Mouse (Mus musculus) liver, embryonic 11.5 days (tissue): ENCODE measurements around the gene Ngp. TPM values are rescaled to one million over a fixed set of nuclear protein-coding genes. Genes with fewer than 3 reads are reported as not detected.

Source experiments
- ATAC-seq: fragments of 200-750 bp; cut with Nextera tagmentation; replicated peaks from 2 replicates; pipeline ENCODE4 v1.8.0; 2017; ENCODE audit warnings: moderate number of reproducible peaks, mild to moderate bottlenecking, moderate TSS enrichment, moderate library complexity; ENCODE audit not compliant: low FRiP score
- DNase-seq: peaks from one replicate; pipeline ENCODE4 v3.0.0-alpha.2; 2017; ENCODE audit warnings: low spot score
- H3K27ac ChIP-seq: fragments of 300-500 bp; sonication (generic); 2 replicates; pipeline ENCODE4 v1.5.1; 2014; ENCODE audit warnings: mild to moderate bottlenecking, low read depth, low read length, control low read depth
- H3K27me3 ChIP-seq: fragments of 300-500 bp; sonication (generic); replicated peaks from 2 replicates; pipeline ENCODE4 v1.6.1; 2014; ENCODE audit warnings: low read length, mixed read lengths; ENCODE audit not compliant: control insufficient read depth, insufficient read depth
- H3K36me3 ChIP-seq: fragments of 300-500 bp; sonication (generic); 2 replicates; pipeline ENCODE4 v1.6.1; 2014; ENCODE audit warnings: mild to moderate bottlenecking, low read length, moderate library complexity, mixed read lengths; ENCODE audit not compliant: control insufficient read depth, insufficient read depth
- H3K4me1 ChIP-seq: fragments of 300-500 bp; sonication (generic); replicated peaks from 2 replicates; pipeline ENCODE4 v1.6.1; 2014; ENCODE audit warnings: low read length, mixed read lengths; ENCODE audit not compliant: control insufficient read depth, insufficient read depth
- H3K4me2 ChIP-seq: fragments of 300-500 bp; sonication (generic); 2 replicates; pipeline ENCODE4 v1.6.1; 2014; ENCODE audit warnings: mild to moderate bottlenecking, control low read depth, moderate library complexity
- H3K4me3 ChIP-seq: fragments of 300-500 bp; sonication (generic); 2 replicates; pipeline ENCODE4 v1.5.1; 2014; ENCODE audit warnings: low read depth, low read length, control low read depth
- H3K9ac ChIP-seq: fragments of 300-500 bp; sonication (generic); 2 replicates; pipeline ENCODE4 v1.6.1; 2014; ENCODE audit warnings: low read depth, low read length, control low read depth
- H3K9me3 ChIP-seq: fragments of 300-500 bp; sonication (generic); 2 replicates; pipeline ENCODE4 v1.6.1; 2016; ENCODE audit warnings: low read length, inconsistent platforms, mixed read lengths; ENCODE audit not compliant: control insufficient read depth
- WGBS: fragments of 180-500 bp; shearing (Covaris S2); extraction: QIAGEN DNeasy Blood & Tissue Kit; methylation state at CpG from one replicate; pipeline ENCODE4 v1.1.7; 2014; 5-methylcytosine and 5-hydroxymethylcytosine counted together
- polyA plus RNA-seq: library from polyadenylated mRNA; unstranded; fragments of >200 nt; fragmentation: Nextera tagmentation; extraction: Ambion mirVana; gene quantifications from 2 replicates; pipeline ENCODE4 v1.2.1, GENCODE M21; 2014

Gene Ngp
- polyA plus RNA-seq, 1 experiment from 2014 or later, result 16.6 TPM

GRCm38 (mm10) chr9:110410908-110411887 lies 8.3 kb upstream of the Ngp start:
- 45% methylated on average over 6 of the region's 6 CpGs for WGBS
- Histone ChIP-seq H3K4me1 (peaks cover 10% of the 10 kb centered on the region), H3K9ac (no peak overlapping the region), H3K27ac (no peak overlapping the region), H3K4me3 (no peak overlapping the region), H3K9me3 (no peaks in the 10 kb centered on the region), H3K36me3 (no peaks in the 10 kb centered on the region), H3K27me3 (no peaks in the 10 kb centered on the region), H3K4me2 (no peak overlapping the region)
- ATAC-seq, result peak; percentile 37
- peak; percentile 71 for DNase-seq

GRCm38 (mm10) chr9:110412926-110413325 lies 6.6 kb upstream of the Ngp start:
- H3K4me2 ChIP-seq, result no peak overlapping the region
- 0 out of 2 replicates have a peak, but pooled peaks cover 2% of the 10 kb centered on the region for H3K4me1 ChIP-seq
- H3K27me3 ChIP-seq, result no peaks in the 10 kb centered on the region
- no peaks in the 10 kb centered on the region for H3K9me3 ChIP-seq
- no peaks in the 10 kb centered on the region for H3K36me3 ChIP-seq
- H3K9ac ChIP-seq, result no peak overlapping the region
- no peak overlapping the region for H3K4me3 ChIP-seq
- ATAC-seq, result no peak
- no peak for DNase-seq
- H3K27ac ChIP-seq, result no peak overlapping the region
- WGBS, result 82% methylated on average over 7 of the region's 7 CpGs

GRCm38 (mm10) chr9:110413785-110414184 lies 5.8 kb upstream of the Ngp start:
- Histone ChIP-seq H3K36me3 (no peaks in the 10 kb centered on the region), H3K9me3 (no peaks in the 10 kb centered on the region), H3K4me1 (0 out of 2 replicates have a peak, but pooled peaks cover 2% of the 10 kb centered on the region), H3K27ac (no peak overlapping the region), H3K27me3 (no peaks in the 10 kb centered on the region), H3K4me2 (no peak overlapping the region), H3K9ac (no peak overlapping the region), H3K4me3 (no peak overlapping the region)
- ATAC-seq, result no peak
- WGBS, result 57% methylated on average over 9 of the region's 9 CpGs
- no peak for DNase-seq

DNA sequence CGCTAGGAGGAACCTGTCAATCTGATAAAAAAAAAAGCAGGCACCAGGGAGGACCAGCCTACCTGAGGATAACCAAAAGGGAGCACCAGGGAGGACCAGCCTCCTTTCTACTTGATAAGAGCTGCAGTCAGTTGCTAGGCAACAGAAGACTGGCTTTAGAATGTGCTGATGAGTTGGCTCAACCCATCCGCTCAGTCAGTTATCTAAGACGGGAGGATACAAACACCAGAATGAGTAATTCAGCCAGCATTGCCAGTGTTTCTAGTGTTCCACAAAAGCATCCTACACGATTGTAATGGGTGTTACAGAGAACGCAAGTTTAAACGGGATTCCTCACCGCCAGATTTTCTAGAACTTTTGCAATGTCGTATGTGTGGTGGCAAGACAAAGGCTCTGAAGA lies 11.7 kb downstream of the Ngp start:
- H3K9me3 ChIP-seq, result no peaks in the 10 kb centered on the region
- WGBS, result 70% methylated on average over 8 of the region's 8 CpGs
- no peak overlapping the region for H3K4me3 ChIP-seq
- DNase-seq (no peak), ATAC-seq (no peak)
- H3K9ac ChIP-seq, result no peak overlapping the region
- no peak overlapping the region for H3K27ac ChIP-seq
- H3K4me1 ChIP-seq, result no peaks in the 10 kb centered on the region
- no peaks in the 10 kb centered on the region for H3K27me3 ChIP-seq
- H3K36me3 ChIP-seq, result peaks cover 9% of the 10 kb centered on the region
- H3K4me2 ChIP-seq, result no peak overlapping the region

DNA sequence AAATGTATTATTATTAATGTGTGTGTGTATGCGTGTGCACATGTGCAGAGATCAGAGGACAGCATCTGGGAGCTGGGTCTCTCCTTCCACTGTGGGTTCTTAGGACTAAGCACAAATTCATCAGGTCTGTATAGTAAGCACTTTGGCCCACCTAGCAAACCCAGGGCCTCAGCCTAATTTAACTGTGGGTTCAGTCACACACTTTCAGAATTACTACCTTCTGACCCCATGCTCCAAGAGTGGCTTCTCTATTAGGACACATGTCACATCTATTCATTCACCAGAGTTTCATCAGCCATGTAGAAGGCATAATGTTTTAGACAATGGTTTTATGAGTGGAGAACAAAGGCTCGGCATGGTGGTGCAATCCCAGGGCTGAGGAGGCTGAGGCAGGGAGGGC lies 13.5 kb downstream of the Ngp start:
- 94% methylated on average over 2 of the region's 2 CpGs for WGBS
- Histone ChIP-seq H3K4me1 (no peaks in the 10 kb centered on the region), H3K36me3 (peaks cover 9% of the 10 kb centered on the region)

GRCm38 (mm10) chr9:110436041-110436440 lies 16.5 kb downstream of the Ngp start:
- WGBS, result 91% methylated on average over 11 of the region's 11 CpGs

More for the DNA sequence above, 13.5 kb downstream of the Ngp start:
- H3K9ac ChIP-seq, result no peak overlapping the region
- no peak for ATAC-seq
- H3K27me3 ChIP-seq, result no peaks in the 10 kb centered on the region
- H3K4me2 ChIP-seq, result no peak overlapping the region
- H3K4me3 ChIP-seq, result no peak overlapping the region
- H3K27ac ChIP-seq, result no peak overlapping the region
- DNase-seq, result no peak
- H3K9me3 ChIP-seq, result no peaks in the 10 kb centered on the region

DNA sequence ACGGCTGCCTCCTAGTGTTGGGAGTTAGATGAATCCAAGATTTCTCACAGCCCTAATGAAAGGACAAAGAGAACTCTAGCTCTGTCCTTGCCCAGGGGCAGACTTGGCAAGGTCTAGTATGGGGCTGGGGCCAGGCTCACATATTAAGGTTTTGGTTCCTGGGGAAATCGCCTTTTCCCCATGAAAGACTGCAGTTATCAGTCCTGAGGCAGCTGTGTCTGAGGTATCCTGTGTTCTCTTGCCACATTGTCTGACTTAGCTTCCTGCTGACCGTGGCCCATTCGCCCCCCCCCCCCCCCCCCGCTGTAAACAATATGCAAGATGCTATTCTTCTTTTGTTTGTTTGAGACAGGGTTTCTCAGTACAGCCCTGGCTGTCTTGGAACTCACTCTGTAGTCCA lies 20.5 kb downstream of the Ngp start:
- peaks cover 4% of the 10 kb centered on the region; the same call in 1 of the 2 replicates for H3K36me3 ChIP-seq
- H3K4me2 ChIP-seq, result no peak overlapping the region; the same call in 1 of the 2 replicates
- no peaks in the 10 kb centered on the region for H3K27me3 ChIP-seq
- H3K9ac ChIP-seq, result no peak overlapping the region
- H3K9me3 ChIP-seq, result no peaks in the 10 kb centered on the region
- H3K4me1 ChIP-seq, result peaks cover 5% of the 10 kb centered on the region
- DNase-seq, result no peak
- peak; percentile 49; the same call in 1 of the 2 replicates for ATAC-seq
- no peak overlapping the region for H3K4me3 ChIP-seq
- WGBS, result 51% methylated on average over 5 of the region's 5 CpGs
- no peak overlapping the region for H3K27ac ChIP-seq

More at GRCm38 (mm10) chr9:110436041-110436440, 16.5 kb downstream of the Ngp start:
- Histone ChIP-seq H3K27ac (no peak overlapping the region), H3K4me3 (no peak overlapping the region), H3K9ac (no peak overlapping the region), H3K36me3 (peaks cover 5% of the 10 kb centered on the region; the same call in 1 of the 2 replicates), H3K4me2 (no peak overlapping the region), H3K27me3 (no peaks in the 10 kb centered on the region), H3K4me1 (peaks cover 5% of the 10 kb centered on the region), H3K9me3 (no peaks in the 10 kb centered on the region)
- DNase-seq (no peak), ATAC-seq (no peak)

DNA sequence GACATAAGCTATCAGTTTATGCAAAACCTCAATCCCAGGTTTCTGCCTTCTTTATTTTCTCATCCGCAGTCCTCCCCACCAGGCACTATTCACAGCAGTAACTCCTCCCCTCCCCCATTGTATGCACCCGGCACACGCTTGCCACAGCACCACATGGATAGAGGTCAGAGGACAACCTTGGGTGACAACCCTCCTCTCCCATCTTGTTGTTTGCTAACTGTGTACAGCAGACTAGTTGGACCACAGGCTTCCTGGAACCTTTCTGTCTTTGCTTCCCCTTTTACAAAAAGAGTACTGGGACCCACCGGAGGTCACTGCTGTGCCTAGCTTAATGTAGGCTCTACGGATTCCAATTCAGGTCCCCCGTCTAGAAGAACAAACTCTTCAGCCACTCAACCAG lies 21.0 kb downstream of the Ngp start:
- WGBS, result 54% methylated on average over 6 of the region's 6 CpGs
- H3K4me1 ChIP-seq, result peaks cover 5% of the 10 kb centered on the region

More for the DNA sequence above, 21.0 kb downstream of the Ngp start:
- H3K36me3 ChIP-seq, result peaks cover 4% of the 10 kb centered on the region; the same call in 1 of the 2 replicates
- DNase-seq (no peak), ATAC-seq (0 out of 2 replicates have a peak, but pooled peaks have one; percentile 39)
- no peaks in the 10 kb centered on the region for H3K27me3 ChIP-seq
- no peak overlapping the region for H3K4me2 ChIP-seq
- H3K4me3 ChIP-seq, result no peak overlapping the region
- no peaks in the 10 kb centered on the region for H3K9me3 ChIP-seq
- H3K9ac ChIP-seq, result no peak overlapping the region
- H3K27ac ChIP-seq, result no peak overlapping the region
